Mouse (Mus musculus): ENCODE data around the gene Pde4a.
"Not testable (repeated sequence)": the region's sequence is repeated elsewhere in the genome, so short reads cannot be mapped to it uniquely, and the experiment has no call there.

The Pde4a gene

GRCm38 (mm10) chr9:21206848-21207247 lies 41.3 kb downstream of the Pde4a start:
- in situ Hi-C loops (cut with MboI; ENCODE audit: low pct_unique_long_range_greater_than_20kb in 1 of 2, low sequenced_read_pairs in 2 of 2, unreplicated experiment in 1 of 2), result no loop called here

GRCm38 (mm10) chr9:21208626-21209025 lies 43.1 kb downstream of the Pde4a start:
- in situ Hi-C loops (cut with MboI; ENCODE audit: low pct_unique_long_range_greater_than_20kb in 1 of 2, low sequenced_read_pairs in 2 of 2, unreplicated experiment in 1 of 2), result no loop called here

GRCm38 (mm10) chr9:21210821-21211220 lies 45.3 kb downstream of the Pde4a start:
- in situ Hi-C loops (cut with MboI; ENCODE audit: low pct_unique_long_range_greater_than_20kb in 1 of 2, low sequenced_read_pairs in 2 of 2, unreplicated experiment in 1 of 2), result no loop called here

- in situ Hi-C loops (cut with MboI; ENCODE audit: low pct_unique_long_range_greater_than_20kb in 1 of 2, low sequenced_read_pairs in 2 of 2, unreplicated experiment in 1 of 2), result no loop called here
These were observed 46.1 kb downstream of the Pde4a start for GRCm38 (mm10) chr9:21211624-21212023.

GRCm38 (mm10) chr9:21213617-21214190 lies 48.2 kb downstream of the Pde4a start:
- in situ Hi-C loops (cut with MboI; ENCODE audit: low pct_unique_long_range_greater_than_20kb in 1 of 2, low sequenced_read_pairs in 2 of 2, unreplicated experiment in 1 of 2), result no loop called here

- in situ Hi-C loops (cut with MboI; ENCODE audit: low pct_unique_long_range_greater_than_20kb in 1 of 2, low sequenced_read_pairs in 2 of 2, unreplicated experiment in 1 of 2), result no loop called here
These were observed 50.7 kb downstream of the Pde4a start for GRCm38 (mm10) chr9:21216050-21216841.

GRCm38 (mm10) chr9:21219820-21220219 lies 54.3 kb downstream of the Pde4a start:
- in situ Hi-C loops (cut with MboI; ENCODE audit: low pct_unique_long_range_greater_than_20kb in 1 of 2, low sequenced_read_pairs in 2 of 2, unreplicated experiment in 1 of 2), result no loop called here

- in situ Hi-C loops (cut with MboI; ENCODE audit: low pct_unique_long_range_greater_than_20kb in 1 of 2, low sequenced_read_pairs in 2 of 2, unreplicated experiment in 1 of 2), result no loop called here
These were observed 55.2 kb downstream of the Pde4a start for GRCm38 (mm10) chr9:21220490-21221382.

- in situ Hi-C loops (cut with MboI; ENCODE audit: low pct_unique_long_range_greater_than_20kb in 1 of 2, low sequenced_read_pairs in 2 of 2, unreplicated experiment in 1 of 2), result no loop called here
These were observed 55.9 kb downstream of the Pde4a start for GRCm38 (mm10) chr9:21221383-21221929.

- in situ Hi-C loops (cut with MboI; ENCODE audit: low pct_unique_long_range_greater_than_20kb in 1 of 2, low sequenced_read_pairs in 2 of 2, unreplicated experiment in 1 of 2), result not testable (repeated sequence)
These were observed 58.0 kb downstream of the Pde4a start for GRCm38 (mm10) chr9:21223490-21223889.

- in situ Hi-C loops (cut with MboI; ENCODE audit: low pct_unique_long_range_greater_than_20kb in 1 of 2, low sequenced_read_pairs in 2 of 2, unreplicated experiment in 1 of 2), result no loop called here
These were observed 58.4 kb downstream of the Pde4a start for GRCm38 (mm10) chr9:21223906-21224305.

GRCm38 (mm10) chr9:21224576-21225414 lies 59.3 kb downstream of the Pde4a start:
- in situ Hi-C loops (cut with MboI; ENCODE audit: low pct_unique_long_range_greater_than_20kb in 1 of 2, low sequenced_read_pairs in 2 of 2, unreplicated experiment in 1 of 2), result no loop called here

- in situ Hi-C loops (cut with MboI; ENCODE audit: low pct_unique_long_range_greater_than_20kb in 1 of 2, low sequenced_read_pairs in 2 of 2, unreplicated experiment in 1 of 2), result no loop called here
These were observed 59.9 kb downstream of the Pde4a start for GRCm38 (mm10) chr9:21225415-21225758.

GRCm38 (mm10) chr9:21227342-21227741 lies 61.8 kb downstream of the Pde4a start:
- in situ Hi-C loops (cut with MboI; ENCODE audit: low pct_unique_long_range_greater_than_20kb in 1 of 2, low sequenced_read_pairs in 2 of 2, unreplicated experiment in 1 of 2), result no loop called here

- in situ Hi-C loops (cut with MboI; ENCODE audit: low pct_unique_long_range_greater_than_20kb in 1 of 2, low sequenced_read_pairs in 2 of 2, unreplicated experiment in 1 of 2), result no loop called here
These were observed 66.0 kb downstream of the Pde4a start for GRCm38 (mm10) chr9:21231551-21231950.

- in situ Hi-C loops (cut with MboI; ENCODE audit: low pct_unique_long_range_greater_than_20kb in 1 of 2, low sequenced_read_pairs in 2 of 2, unreplicated experiment in 1 of 2), result no loop called here
These were observed 67.4 kb downstream of the Pde4a start for GRCm38 (mm10) chr9:21232867-21233266.

GRCm38 (mm10) chr9:21233366-21233765 lies 67.9 kb downstream of the Pde4a start:
- in situ Hi-C loops (cut with MboI; ENCODE audit: low pct_unique_long_range_greater_than_20kb in 1 of 2, low sequenced_read_pairs in 2 of 2, unreplicated experiment in 1 of 2), result no loop called here

- in situ Hi-C loops (cut with MboI; ENCODE audit: low pct_unique_long_range_greater_than_20kb in 1 of 2, low sequenced_read_pairs in 2 of 2, unreplicated experiment in 1 of 2), result no loop called here
These were observed 68.3 kb downstream of the Pde4a start for GRCm38 (mm10) chr9:21233805-21234204.
